Mouse (Mus musculus): Measurements from ENCODE around the gene Gpc1. TPM values are rescaled to one million over a fixed set of nuclear protein-coding genes. Genes with fewer than 3 reads are reported as not detected.

Gpc1 gene
- polyA plus RNA-seq, 1 experiment from 2014 or later, result 37.7 TPM

DNA sequence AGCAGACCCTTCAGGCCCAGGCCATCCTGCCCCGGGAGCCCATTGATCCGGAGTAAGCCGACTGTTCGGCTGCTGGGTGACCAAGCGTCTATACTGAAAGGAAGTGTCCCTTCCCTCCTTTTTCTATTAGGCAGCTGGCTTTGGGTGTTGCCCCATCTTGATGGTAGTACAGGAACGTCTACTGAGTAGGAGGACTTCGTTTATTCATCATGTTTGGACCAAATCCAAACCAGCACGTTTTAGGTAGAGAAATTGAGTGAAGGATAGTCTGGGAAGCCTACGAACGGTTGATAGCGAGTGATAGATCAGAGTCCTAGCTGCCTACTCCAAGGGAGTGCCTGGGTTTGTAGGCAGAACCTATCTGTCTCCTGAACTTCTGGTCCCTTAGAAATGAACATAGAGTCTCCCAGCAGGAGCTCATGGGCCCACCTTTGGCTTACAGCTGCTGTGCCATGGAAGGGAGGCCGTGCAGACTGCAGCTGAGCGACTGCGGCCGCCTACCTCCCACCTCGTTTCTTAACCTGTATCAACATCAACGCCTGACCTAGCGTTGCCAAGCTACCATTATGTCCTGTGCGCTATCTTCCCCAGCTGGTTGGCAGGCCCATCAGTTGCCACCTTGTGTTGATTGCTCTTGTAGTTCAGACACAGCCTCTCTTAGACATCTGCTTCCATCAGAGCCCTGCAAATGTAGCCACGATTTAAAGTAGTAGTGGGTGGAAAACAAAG is 76.4 kb downstream of the Gpc1 start:
- Histone ChIP-seq H3K36me3 (replicated peaks; ENCODE audit: control insufficient read depth, insufficient read depth, low read depth, low read length) (no peaks in the 10 kb centered on the region), H3K27me3 (ENCODE audit: control insufficient read depth, insufficient read depth, low read length) (peaks cover 3% of the 10 kb centered on the region; the same call in 1 of the 2 replicates), H3K4me2 (ENCODE audit: low read depth, low read length) (peak overlapping the region; percentile 48), H3K4me1 (ENCODE audit: control insufficient read depth, insufficient read depth, low read length) (peaks cover 8% of the 10 kb centered on the region), H3K9ac (replicated peaks; ENCODE audit: low read length) (peak overlapping the region; percentile 57), H3K9me3 (replicated peaks; ENCODE audit: control insufficient read depth, low read length) (no peaks in the 10 kb centered on the region), H3K27ac (replicated peaks; ENCODE audit: low read depth, low read length) (no peak overlapping the region), H3K4me3 (ENCODE audit: low read depth, low read length) (peak overlapping the region; percentile 62)
- WGBS, result 50% methylated on average over 20 of the region's 20 CpGs
- DNase-seq (ENCODE audit: low spot score) (no peak), ATAC-seq (replicated peaks; ENCODE audit: insufficient number of reproducible peaks, low FRiP score, low TSS enrichment, low read depth) (no peak)

DNA sequence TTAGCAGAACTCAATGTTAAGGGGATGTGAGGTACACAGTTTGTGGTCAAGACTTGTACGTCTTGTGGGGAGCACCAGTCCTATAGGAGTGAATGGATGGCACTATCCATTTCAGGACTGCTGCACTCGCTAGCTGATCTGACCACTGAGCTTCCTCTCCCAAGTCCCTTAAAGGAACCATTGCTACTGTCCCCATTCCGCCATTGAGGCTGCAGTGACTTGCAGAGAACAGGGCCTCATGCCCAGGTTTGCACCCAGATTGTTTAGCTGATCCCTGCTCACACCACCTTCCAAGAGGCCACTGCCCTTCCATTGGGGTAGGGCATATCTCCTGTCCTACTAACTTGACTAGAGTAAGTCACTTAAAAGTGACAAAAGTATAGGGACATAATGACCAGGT is 77.2 kb downstream of the Gpc1 start:
- Histone ChIP-seq H3K4me2 (ENCODE audit: low read depth, low read length) (no peak overlapping the region), H3K9ac (replicated peaks; ENCODE audit: low read length) (no peak overlapping the region), H3K36me3 (replicated peaks; ENCODE audit: control insufficient read depth, insufficient read depth, low read depth, low read length) (no peaks in the 10 kb centered on the region), H3K4me1 (ENCODE audit: control insufficient read depth, insufficient read depth, low read length) (peaks cover 8% of the 10 kb centered on the region), H3K9me3 (replicated peaks; ENCODE audit: control insufficient read depth, low read length) (no peaks in the 10 kb centered on the region), H3K27ac (replicated peaks; ENCODE audit: low read depth, low read length) (no peak overlapping the region), H3K4me3 (ENCODE audit: low read depth, low read length) (no peak overlapping the region), H3K27me3 (ENCODE audit: control insufficient read depth, insufficient read depth, low read length) (peaks cover 3% of the 10 kb centered on the region; the same call in 1 of the 2 replicates)
- WGBS, result 88% methylated on average over 3 of the region's 3 CpGs
- DNase-seq (ENCODE audit: low spot score) (no peak), ATAC-seq (replicated peaks; ENCODE audit: insufficient number of reproducible peaks, low FRiP score, low TSS enrichment, low read depth) (no peak)

DNA sequence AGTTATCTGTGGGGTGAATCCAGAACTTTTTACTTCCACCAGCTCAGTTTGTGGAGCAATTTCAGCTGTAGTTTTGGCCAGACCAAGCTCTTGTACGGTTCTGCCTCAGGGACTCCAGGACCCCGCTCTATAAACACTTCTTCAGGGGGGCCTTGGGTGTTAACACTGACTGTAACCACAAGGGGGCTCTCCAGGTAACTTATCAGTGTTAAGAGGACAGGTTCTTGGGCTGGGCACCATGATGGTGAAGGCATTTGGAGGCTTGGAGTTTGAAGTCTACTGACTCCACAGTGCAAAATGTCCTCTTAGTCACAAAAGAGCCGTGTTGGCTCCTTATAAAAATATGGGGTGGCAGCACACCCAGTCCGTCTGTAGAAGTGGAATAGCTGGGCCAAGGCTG is 77.6 kb downstream of the Gpc1 start:
- DNase-seq (ENCODE audit: low spot score), result peak; percentile 66
- Histone ChIP-seq H3K4me3 (ENCODE audit: low read depth, low read length) (no peak overlapping the region), H3K9me3 (replicated peaks; ENCODE audit: control insufficient read depth, low read length) (no peaks in the 10 kb centered on the region), H3K27ac (replicated peaks; ENCODE audit: low read depth, low read length) (no peak overlapping the region), H3K4me2 (ENCODE audit: low read depth, low read length) (no peak overlapping the region), H3K9ac (replicated peaks; ENCODE audit: low read length) (no peak overlapping the region), H3K4me1 (ENCODE audit: control insufficient read depth, insufficient read depth, low read length) (peaks cover 8% of the 10 kb centered on the region), H3K36me3 (replicated peaks; ENCODE audit: control insufficient read depth, insufficient read depth, low read depth, low read length) (no peaks in the 10 kb centered on the region), H3K27me3 (ENCODE audit: control insufficient read depth, insufficient read depth, low read length) (peaks cover 3% of the 10 kb centered on the region; the same call in 1 of the 2 replicates)
- WGBS, result 75% methylated on average over 4 of the region's 4 CpGs
- no peak for ATAC-seq (replicated peaks; ENCODE audit: insufficient number of reproducible peaks, low FRiP score, low TSS enrichment, low read depth)

MicroRNA genes within 50 kb of the gene (microRNA counts, 519-probe panel; counts per million panel counts)
- 4,313 counts per million, percentile 70 among the panel's probes with 10 or more counts for microRNA mmu-miR-149

Small RNA genes within 50 kb of the gene (microRNA-seq; reads per million reads assigned to microRNA genes)
- gene Mir149 (ENCODE audit: borderline number of aligned reads), result 8,964 reads per million, percentile 92 among the genes with 10 or more reads in this experiment

Other genes starting within 250 kb of the Gpc1 start
- not detected in 2 replicates for gene Olfr1412, start 245.9 kb upstream of the Gpc1 start, polyA plus RNA-seq (2014; fragmentation: Nextera tagmentation; extraction: Ambion mirVana)
- not detected in 2 replicates for gene Olfr1411, start 237.2 kb upstream of the Gpc1 start, polyA plus RNA-seq (2014; fragmentation: Nextera tagmentation; extraction: Ambion mirVana)
- gene Olfr1410, start 225.9 kb upstream of the Gpc1 start, polyA plus RNA-seq (2014; fragmentation: Nextera tagmentation; extraction: Ambion mirVana), result not detected in 2 replicates
- 0.11 TPM in 1 of 2 replicates, not detected in the other for gene Olfr12, start 213.9 kb upstream of the Gpc1 start, polyA plus RNA-seq (2014; fragmentation: Nextera tagmentation; extraction: Ambion mirVana)
- 307 and 343 TPM in 2 replicates for gene Cops9, start 189.7 kb upstream of the Gpc1 start, polyA plus RNA-seq (2014; fragmentation: Nextera tagmentation; extraction: Ambion mirVana)
- gene Otos, start 182.8 kb upstream of the Gpc1 start, polyA plus RNA-seq (2014; fragmentation: Nextera tagmentation; extraction: Ambion mirVana), result 0.25 TPM in 1 of 2 replicates, not detected in the other
- 0.67 and 0.93 TPM in 2 replicates for gene Ankmy1, start 71.3 kb downstream of the Gpc1 start, polyA plus RNA-seq (2014; fragmentation: Nextera tagmentation; extraction: Ambion mirVana)
- 7.2 and 10.3 TPM in 2 replicates for gene Dusp28, start 75.3 kb downstream of the Gpc1 start, polyA plus RNA-seq (2014; fragmentation: Nextera tagmentation; extraction: Ambion mirVana)
- gene Rnpepl1, start 79.1 kb downstream of the Gpc1 start, polyA plus RNA-seq (2014; fragmentation: Nextera tagmentation; extraction: Ambion mirVana), result 13.3 and 15.7 TPM in 2 replicates
- 25.4 and 32.4 TPM in 2 replicates for gene Capn10, start 102.7 kb downstream of the Gpc1 start, polyA plus RNA-seq (2014; fragmentation: Nextera tagmentation; extraction: Ambion mirVana)
- 0.21 and 0.25 TPM in 2 replicates for gene Gpr35, start 119.2 kb downstream of the Gpc1 start, polyA plus RNA-seq (2014; fragmentation: Nextera tagmentation; extraction: Ambion mirVana)
- not detected in 2 replicates for gene Aqp12, start 174.7 kb downstream of the Gpc1 start, polyA plus RNA-seq (2014; fragmentation: Nextera tagmentation; extraction: Ambion mirVana)

Measured in embryonic facial prominence, embryonic 11.5 days (tissue).